Mouse (Mus musculus): ENCODE data around the gene Opn1sw.

Opn1sw gene

DNA sequence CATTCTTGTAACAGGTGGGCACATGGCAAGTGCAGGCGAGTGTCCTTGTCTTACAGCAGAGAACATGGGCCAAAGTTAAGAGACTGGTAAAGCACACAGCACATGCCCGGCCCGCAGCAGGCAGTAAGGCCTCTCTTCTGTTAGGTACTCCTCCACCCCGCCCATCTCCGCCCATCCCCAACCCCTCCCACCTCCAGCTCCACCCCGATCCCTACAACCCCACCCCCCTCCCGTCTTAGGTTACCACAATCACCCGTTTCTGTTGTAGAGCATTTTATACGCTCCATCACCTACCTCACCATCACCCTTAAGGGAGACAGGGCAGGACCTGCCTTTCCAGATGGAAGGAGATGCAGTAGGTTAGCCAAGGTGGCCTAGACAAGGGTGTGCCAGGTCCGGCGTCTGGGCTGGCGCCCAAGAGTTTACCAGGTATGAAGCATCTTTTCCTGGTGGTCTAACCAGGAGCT is at the start of gene Opn1sw:
Opn1sw (minus strand) TSS at position 417 of the 467 bp plus-strand sequence.
- peak; percentile 40 for DNase-seq (ENCODE audit: extremely low spot score, low spot score)

DNA sequence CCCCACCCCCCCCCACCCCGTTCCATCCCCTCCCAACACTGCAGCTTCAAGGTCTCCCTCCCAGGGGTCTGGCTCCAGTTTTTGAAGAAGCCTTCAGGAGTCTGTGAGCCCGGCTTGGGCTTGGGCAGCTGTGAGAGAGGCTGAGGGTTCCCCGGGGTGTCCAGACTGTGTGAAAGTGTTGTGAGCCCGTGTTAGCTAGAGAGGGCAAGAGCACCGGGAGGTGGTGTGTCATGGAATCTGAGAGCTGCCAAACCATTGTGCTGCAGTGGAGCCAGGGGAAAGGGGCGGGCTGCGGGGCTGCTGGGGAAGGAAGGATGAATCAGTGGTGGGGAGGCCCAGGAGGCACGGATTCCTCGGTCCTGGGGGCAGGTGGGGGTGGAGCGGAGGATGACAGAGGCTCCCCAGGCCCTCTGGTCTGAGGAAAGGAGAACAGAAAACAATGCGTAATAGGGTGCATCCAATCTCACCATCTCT is 48.2 kb upstream of the Opn1sw start:
- no peak for DNase-seq (ENCODE audit: extremely low spot score, low spot score)

DNA sequence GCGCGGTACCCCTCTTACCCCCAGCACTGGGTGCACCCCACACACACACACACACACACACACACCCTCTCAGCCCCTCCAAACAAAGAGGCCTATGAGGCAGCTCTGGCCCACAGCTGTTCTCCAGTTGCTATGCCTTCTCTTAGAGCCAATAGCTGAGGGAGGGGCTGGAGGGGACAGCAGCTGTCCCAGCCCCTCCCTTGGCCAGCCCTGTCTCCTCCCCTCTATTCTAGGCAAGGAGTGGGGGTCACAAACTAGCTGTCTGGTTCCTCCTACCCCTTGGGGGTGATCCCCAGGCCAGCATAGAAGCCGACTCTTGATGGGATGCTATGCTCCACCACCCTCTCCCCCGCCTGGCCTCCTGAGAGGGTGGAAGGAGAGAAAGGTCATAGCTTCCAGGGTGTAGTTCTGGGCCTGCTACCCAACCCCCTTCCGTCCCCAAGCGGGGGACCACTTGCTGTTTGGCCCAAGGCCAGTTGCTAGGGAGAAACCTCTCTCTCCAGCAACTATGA is 47.7 kb upstream of the Opn1sw start:
- DNase-seq (ENCODE audit: extremely low spot score, low spot score), result peak; percentile 53

DNA sequence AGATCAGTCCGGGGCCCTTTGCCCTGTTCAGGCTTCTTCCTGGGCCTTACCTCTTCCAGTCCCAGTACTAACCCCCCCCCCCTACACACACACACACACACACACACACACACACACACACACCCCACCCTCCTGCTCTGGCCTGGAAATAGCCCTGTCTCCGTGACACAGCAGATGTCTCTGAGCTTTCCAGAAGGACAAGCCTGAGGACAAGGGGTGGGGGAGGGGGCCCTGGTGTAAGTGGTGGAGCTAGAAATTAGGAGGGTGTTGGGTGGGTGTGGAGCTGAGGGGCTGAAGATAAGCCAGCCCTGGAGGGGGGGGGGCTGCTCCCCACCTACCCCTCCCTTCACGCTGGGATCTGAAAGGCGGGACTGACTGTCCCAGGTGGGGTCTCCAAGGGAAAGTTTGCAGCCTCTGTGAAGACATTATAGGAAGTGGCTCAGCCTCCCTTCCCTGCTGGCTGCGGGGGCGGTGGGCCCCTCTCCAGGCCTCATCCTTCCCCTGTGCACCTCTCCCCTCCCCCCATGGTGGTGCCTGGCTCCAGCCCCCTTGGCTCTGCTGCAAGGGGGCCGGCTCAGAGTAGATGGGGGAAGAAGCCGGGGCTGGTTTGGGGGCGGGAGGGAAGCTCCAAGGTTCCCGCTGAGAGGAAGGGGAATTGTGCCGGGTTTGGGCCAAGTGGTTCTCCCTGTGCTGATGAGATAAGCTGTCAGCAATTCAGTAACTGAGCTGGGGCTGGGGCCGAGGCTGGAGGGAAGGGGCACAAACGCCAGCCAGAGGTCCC is 46.8 kb upstream of the Opn1sw start:
- DNase-seq (ENCODE audit: extremely low spot score, low spot score), result peak; percentile 66

DNA sequence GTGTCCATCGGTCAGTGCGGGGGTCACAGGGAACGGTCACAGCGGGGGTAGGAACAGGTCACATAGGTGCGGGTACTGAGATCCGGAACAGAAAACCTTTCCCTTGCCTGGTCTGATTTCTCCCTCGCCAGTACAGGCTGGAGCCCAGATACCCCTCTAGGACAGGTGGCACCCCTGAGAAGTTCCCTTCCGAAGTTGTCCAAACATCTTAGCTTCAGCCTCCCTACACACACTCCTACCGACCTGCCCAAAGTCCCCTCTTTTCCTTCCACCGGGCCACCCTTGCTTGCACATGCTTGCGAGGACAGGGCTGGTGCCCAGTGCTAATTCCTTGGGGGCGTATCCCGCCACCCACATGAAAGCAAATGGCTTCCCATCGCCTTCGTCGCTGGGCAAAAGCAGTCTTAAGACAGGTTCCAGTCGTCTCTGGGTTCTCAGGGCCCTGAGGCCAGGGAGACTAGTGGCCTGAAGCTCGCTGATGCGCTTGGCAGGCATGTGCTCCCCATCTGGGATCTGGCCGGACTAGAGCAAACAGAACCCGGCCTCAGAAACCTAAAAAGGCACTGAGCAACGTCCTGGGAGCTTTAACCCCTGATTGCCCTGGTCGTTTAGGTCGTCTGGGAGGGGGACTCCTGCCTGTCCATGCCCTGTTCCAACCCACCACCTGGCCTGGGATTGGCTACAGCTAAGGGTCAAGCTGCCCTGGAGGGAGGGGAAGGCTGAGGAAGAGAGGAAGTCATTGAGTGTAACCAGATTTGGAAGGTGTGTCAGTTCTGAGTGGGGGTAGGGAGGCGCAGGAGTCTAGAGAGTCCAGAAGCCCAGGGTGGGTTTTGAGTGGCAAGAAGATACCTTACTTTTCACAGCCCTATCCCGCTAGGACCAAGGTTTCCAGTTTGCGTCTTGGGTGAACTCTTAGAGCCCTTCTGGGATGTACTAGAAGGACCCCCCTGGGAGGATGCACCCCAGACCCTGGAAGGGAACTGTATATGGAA is 45.8 kb upstream of the Opn1sw start:
- peak; percentile 68 for DNase-seq (ENCODE audit: extremely low spot score, low spot score)

DNA sequence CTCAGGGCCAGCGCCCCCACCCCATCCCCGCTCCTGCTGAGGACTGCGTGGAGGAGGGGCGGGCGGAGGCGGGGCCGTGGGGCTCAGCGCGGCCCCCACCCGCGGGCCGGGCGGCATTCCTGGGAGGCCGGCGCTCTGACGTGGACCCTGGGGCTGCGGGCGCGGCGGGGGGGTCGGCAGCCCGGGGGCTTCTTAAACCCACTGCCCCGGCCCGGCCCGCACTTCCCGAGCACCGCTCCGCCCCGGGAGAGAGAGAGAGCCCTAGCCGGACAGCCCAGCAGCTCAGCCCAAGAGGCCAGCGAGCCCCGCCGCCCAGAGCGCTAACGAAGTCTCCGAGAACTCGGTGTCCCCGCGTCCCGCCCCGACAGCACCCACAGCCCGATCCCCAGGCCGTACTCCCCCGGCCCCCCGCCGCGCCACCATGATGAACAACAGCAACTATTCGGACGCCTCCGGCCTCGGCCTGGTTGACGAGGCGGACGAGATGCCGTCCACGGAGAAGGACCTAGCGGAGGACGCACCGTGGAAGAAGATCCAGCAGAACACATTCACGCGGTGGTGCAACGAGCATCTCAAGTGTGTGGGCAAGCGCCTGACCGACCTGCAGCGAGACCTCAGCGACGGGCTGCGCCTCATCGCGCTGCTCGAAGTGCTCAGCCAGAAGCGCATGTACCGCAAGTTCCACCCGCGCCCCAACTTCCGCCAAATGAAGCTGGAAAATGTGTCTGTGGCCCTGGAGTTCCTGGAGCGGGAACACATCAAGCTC is 45.0 kb upstream of the Opn1sw start, which contains the start of gene Flnc:
Flnc (plus strand) TSS at position 219 of the 766 bp plus-strand sequence.
- peak; percentile 65 for DNase-seq (ENCODE audit: extremely low spot score, low spot score)

DNA sequence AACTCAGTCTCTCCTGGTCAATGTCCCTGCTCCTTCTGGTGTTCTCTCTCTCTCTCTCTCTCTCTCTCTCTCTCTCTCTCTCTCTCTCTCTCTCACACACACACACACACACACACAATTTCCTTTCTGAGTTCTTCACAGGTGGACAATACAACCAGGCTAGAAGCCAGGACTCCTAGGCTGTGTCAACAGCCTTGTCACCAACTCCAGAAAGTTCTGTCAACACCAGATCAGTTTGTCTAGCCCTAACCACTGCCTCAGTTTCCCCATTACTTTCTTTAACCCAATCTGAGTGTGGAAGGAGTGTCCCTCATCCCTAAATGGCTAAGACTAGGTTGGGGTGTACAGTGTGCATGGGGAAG is 44.4 kb upstream of the Opn1sw start:
- DNase-seq (ENCODE audit: extremely low spot score, low spot score), result peak; percentile 27

DNA sequence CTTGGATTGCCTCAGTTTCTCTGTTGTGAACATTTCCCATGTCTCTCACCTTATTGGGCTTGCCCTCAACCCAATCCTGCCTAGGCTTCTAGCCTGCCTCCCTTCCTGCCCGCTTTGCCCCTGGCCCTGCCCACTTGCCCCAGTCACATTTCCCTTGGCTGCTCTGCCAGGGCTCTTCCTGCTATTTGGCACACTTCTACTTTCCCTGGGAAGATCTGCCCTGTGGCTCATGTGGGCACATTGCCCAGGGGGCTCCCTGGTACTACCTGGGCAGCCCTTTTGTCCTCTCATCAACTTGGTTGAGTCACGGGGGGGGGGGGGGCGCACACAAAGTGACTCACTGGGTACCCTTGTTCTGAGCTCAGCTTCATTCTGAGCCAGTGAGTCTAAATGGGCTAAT is 43.9 kb upstream of the Opn1sw start:
- DNase-seq (ENCODE audit: extremely low spot score, low spot score), result no peak

DNA sequence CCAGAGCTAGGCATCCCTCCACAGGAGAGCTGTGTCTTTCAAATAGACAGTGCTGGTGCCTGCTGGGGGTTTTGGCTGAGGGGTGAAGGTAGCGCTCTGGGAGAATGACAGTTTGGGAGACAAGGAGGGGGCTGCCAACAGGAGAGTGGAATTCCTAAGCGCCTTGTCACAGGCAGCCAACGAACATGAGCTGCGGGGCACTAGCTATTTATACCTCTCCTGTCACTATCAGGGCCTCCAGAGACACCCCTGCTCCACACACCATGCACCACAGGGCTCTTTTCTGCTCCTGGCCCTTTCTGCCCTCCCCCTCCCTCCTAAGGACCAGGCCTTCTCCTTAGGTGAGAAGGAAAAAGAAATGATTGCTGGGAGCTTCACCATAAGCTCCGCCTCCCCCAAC is 43.2 kb upstream of the Opn1sw start:
- no peak for DNase-seq (ENCODE audit: extremely low spot score, low spot score)

DNA sequence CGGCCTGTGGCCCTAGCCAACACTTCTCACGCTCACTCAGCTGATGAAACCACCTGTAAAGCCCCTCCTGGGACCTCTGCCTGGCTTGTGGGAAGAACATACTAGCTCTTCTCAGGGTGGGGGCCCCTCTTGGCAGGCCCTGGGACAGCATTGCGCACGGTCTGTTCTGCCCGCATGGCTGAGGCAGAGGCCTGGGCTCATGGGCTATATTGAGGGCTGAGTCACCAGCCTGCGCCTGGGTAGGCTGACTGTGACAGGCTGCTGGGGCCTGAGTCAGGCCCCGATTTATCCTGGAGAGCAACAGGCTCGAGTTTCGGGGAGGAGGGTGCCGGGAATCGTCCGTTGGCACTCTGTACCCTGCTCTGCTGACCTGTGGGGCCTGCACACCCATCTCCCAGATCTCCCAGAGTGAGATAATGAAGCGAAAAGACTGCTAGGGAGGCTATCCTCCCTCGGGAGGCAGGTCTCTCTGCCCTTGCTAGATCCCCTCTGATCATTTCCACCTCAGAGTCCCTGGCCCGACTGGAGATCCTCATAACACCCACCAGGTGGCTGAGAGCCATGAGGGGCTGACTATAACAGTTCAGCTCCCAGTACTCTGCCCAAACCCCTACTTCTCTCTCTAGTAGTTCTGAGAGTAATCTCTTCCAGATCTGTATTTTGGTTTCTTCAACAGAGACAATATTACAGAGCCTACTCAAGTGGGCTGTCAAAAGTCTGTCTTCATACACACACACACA is 42.6 kb upstream of the Opn1sw start:
- DNase-seq (ENCODE audit: extremely low spot score, low spot score), result no peak

DNA sequence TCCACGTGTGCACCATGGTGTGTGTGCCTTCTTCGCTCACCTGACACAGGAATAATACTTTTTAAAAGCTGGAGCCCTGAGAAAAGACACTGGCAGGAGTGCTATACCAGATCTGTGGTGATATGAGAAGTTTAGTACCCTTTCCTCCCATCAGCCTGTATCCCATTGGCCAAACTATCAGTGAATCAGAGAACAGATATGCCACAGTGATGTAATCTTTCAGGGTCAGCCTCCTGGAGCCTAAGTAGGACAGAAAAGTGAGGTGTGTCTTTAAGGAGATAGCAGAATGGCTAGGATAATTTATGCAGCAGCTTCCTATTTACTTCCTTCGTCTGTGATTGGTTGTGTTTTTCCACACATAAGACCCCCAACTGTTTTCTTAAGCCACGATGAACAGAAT is 39.9 kb upstream of the Opn1sw start:
- DNase-seq (ENCODE audit: extremely low spot score, low spot score), result no peak

DNA sequence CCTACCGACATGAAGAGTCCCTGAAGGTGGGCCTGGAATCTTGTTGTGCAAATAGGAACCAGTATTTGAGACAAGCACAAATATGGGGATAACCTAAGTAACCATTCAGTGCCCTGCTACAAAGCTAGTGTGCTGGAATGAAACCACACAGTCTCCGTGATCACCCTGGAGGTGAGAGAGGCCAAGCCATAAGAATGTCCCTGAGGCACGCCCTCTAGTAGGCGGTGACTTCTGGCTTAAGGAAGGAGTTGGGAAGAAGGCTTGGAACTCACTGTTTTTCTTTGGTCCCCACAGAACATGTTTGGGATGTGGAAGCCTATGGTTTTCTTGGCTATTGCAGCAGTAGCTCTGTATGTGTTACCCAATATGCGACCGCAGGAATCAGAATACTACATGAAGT is 38.1 kb upstream of the Opn1sw start:
- DNase-seq (ENCODE audit: extremely low spot score, low spot score), result no peak

DNA sequence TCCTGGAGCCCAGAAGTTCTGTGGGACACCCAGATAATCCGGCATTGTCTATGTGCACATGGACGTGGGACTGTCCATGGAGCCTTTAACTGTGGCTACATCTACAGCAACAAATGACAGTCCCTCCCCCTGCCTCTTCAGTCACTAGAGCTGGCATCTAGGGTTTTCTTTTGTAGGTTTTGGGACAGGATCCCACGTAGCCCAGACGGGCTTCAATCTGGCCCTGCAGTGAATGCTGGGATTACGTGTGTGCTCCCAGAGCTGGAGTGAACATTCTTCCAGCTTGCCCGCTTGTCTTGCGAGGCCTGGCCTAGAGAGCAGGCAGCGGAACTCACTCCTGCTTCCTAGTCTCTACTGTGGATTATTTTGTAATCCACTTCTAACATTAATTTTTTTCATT is 36.9 kb upstream of the Opn1sw start:
- no peak for DNase-seq (ENCODE audit: extremely low spot score, low spot score)

DNA sequence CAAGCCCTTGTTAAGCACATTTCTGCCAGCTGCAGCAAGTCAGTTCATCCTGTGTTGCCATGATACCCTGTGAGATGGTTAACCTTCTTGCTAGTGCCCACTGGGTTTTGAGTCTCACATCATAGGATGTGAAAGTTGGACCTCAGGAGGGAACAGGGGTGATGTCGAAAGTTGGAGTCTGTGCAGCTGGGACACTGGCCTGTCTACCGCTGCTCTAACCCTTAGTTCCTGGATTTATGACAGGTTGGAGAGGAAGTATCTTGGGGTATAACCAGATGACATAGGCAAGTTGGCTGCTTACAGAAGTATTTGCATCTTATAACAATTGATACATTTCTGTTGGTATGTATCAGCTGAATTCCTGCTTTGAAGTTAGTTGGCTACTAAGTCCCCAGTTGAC is 32.3 kb upstream of the Opn1sw start:
- DNase-seq (ENCODE audit: extremely low spot score, low spot score), result no peak

DNA sequence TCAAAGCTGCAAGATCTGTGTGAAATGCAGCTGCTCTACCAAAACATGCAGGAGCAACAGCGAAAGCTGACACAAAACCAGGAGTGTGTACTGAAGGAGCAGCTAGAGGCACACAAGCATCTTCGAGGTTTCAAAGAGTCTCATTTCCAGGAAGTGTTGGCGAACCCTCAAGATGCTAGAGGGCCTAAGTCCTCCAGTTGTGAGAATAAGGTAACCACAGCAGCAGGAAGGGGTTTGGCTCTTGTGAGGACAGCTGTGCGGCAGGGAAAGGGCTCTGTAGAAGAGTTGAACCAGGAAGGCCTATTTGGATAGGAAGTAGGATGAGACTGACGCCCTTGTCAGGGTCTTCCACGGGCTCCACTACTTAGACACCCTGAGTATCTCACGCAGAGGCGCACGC is 27.2 kb upstream of the Opn1sw start:
- DNase-seq (ENCODE audit: extremely low spot score, low spot score), result no peak

DNA sequence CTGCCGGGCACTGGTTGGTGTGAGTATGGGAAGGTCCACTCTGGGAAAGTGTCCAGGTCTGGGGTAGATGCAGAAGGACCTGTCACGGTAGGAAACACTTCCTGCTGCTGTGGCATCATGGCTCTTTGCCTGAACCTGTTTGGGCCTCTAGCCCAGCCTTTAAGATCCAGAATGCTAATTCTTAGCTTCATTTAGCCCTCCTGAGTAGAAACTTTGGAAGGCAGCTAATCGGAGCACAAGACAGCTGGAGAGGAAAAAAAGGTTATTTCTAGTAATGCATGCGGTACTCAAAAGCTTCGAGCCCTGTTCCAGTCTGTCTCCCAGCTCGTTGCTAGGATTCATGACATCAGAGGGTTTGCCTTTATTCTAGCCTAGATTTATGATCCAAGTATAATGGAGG is 18.1 kb upstream of the Opn1sw start:
- no peak for DNase-seq (ENCODE audit: extremely low spot score, low spot score)

DNA sequence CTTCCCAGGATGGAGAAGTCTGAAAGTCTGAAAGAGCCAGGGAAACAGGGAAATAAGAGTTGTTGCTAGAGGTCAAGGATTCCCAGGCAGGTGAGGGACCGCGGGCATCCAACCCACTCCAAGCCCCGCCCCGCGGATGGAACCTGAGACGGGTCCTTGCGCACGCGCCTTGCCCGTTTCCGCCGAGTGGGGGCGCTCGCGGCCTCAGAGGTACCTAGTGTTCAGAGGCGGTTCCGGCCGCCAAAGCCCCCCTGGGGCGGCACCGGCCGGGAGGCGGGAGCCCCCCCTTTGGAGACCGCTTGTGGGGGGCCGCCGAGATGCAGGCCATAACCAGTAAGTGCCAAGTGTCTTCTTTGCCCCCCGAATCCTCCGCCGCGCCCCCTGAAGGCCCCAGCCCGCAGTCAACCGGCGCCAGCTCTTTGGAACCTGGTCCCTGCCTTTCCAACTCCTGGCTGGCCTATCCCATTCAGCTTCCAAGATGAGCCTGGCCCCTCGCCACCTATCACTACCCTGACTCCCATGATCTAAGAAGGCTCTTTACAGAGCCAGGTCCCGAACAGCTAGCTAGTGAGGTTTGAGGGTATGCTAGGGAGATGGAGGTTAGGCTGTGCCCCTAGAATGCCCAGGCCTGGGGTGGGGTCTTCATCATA is 14.6 kb upstream of the Opn1sw start:
- DNase-seq (ENCODE audit: extremely low spot score, low spot score), result peak; percentile 57

DNA sequence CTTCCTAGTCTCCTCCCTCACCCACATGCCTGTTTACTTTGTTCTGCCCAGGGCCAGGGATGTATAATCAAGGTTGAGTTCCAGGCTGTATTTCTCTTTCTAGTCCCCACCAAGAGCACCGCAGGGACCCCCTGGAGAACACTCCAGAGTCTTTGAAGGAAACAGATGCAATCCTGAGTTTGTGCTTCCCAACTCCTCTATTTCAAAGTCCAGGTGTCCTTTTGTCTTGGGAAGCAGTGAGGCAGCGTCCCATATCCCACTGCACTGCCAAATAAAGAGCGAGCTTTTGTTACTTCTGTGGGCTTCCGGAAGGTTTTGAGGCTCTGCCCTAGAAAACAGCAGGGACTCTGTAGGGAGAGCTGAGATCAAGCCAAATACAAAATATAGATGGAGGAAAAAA is 11.6 kb upstream of the Opn1sw start:
- DNase-seq (ENCODE audit: extremely low spot score, low spot score), result no peak

DNA sequence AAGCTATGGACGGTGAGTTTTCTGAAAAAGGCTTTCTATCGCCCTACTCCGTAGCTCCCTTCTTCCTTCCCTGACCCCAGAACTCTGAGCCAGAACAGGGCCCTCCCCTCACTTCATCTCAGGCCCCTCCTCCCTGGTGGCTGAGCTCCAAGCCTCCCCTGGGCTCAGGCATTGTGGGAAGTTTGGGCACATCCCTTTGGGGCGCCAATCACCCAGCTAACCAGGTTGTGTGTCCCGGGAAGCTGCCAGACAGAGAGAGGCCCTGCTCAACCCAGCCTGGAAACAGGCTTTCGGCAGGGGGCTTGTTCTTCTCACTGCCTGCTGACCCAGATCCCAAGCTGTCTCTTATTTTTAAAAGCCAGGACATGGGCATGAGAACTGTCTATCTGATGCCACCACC is 9.3 kb upstream of the Opn1sw start:
- peak; percentile 23 for DNase-seq (ENCODE audit: extremely low spot score, low spot score)

Measured in neural tube, embryonic 10.5 days (tissue).